Mouse (Mus musculus): Measurements from ENCODE around the gene Ubtd1. TPM values are rescaled to one million over a fixed set of nuclear protein-coding genes. Genes with fewer than 3 reads are reported as not detected.
A peak's percentile ranks its signal among the peaks of the same experiment; 100 is the strongest.

Ubtd1 gene
- polyA plus RNA-seq, 1 experiment from 2014 or later, result 3.3 TPM

GRCm38 (mm10) chr19:42050251-42050650, 68.7 kb downstream of the Ubtd1 start:
- Histone ChIP-seq H3K9me3 (replicated peaks) (no peaks in the 10 kb centered on the region), H3K27ac (no peak overlapping the region), H3K4me2 (no peak overlapping the region), H3K36me3 (no peaks in the 10 kb centered on the region), H3K9ac (no peak overlapping the region), H3K27me3 (no peaks in the 10 kb centered on the region), H3K4me1 (replicated peaks) (peaks cover 14% of the 10 kb centered on the region), H3K4me3 (replicated peaks) (no peak overlapping the region)
- 63% methylated on average over 1 of the region's 1 CpGs for WGBS (ENCODE audit: insufficient replicate concordance)
- ATAC-seq (ENCODE audit: low read depth) (no peak), DNase-seq (no peak)

- Histone ChIP-seq H3K36me3 (no peaks in the 10 kb centered on the region), H3K4me2 (no peak overlapping the region), H3K9me3 (replicated peaks) (no peaks in the 10 kb centered on the region), H3K4me1 (replicated peaks) (peaks cover 7% of the 10 kb centered on the region), H3K4me3 (replicated peaks) (no peak overlapping the region), H3K27me3 (no peaks in the 10 kb centered on the region), H3K9ac (no peak overlapping the region), H3K27ac (no peak overlapping the region)
- 80% methylated on average over 3 of the region's 3 CpGs for WGBS (ENCODE audit: insufficient replicate concordance)
- no peak for ATAC-seq (ENCODE audit: low read depth)
- no peak for DNase-seq
Measured at GRCm38 (mm10) chr19:42051351-42051750, 69.8 kb downstream of the Ubtd1 start.

GRCm38 (mm10) chr19:42051948-42052347, 70.4 kb downstream of the Ubtd1 start, which contains the start of gene 4933411K16Rik:
Gene 4933411K16Rik (plus strand): TSS chr19:42052248.
- Histone ChIP-seq H3K27ac (no peak within 1 kb of the TSS), H3K4me1 (replicated peaks) (peaks cover 7% of the 10 kb centered on the region), H3K27me3 (no peaks in the 10 kb centered on the region), H3K9ac (no peak within 1 kb of the TSS), H3K4me2 (no peak within 1 kb of the TSS), H3K4me3 (replicated peaks) (no peak within 1 kb of the TSS), H3K36me3 (no peaks in the 10 kb centered on the region), H3K9me3 (replicated peaks) (no peaks in the 10 kb centered on the region)
- DNase-seq, result no peak
- ATAC-seq (ENCODE audit: low read depth), result no peak
- WGBS (ENCODE audit: insufficient replicate concordance), result 67% methylated on average over 4 of the region's 4 CpGs

GRCm38 (mm10) chr19:42054255-42054654, 72.7 kb downstream of the Ubtd1 start:
- H3K4me1 ChIP-seq (replicated peaks), result peaks cover 7% of the 10 kb centered on the region
- no peak overlapping the region for H3K27ac ChIP-seq
- no peaks in the 10 kb centered on the region for H3K36me3 ChIP-seq
- no peak overlapping the region for H3K4me2 ChIP-seq
- DNase-seq (no peak), ATAC-seq (ENCODE audit: low read depth) (no peak)
- WGBS (ENCODE audit: insufficient replicate concordance), result 64% methylated on average over 6 of the region's 6 CpGs
- no peaks in the 10 kb centered on the region for H3K9me3 ChIP-seq (replicated peaks)
- H3K27me3 ChIP-seq, result 0 out of 2 replicates have a peak, but pooled peaks cover 3% of the 10 kb centered on the region
- no peak overlapping the region for H3K9ac ChIP-seq
- no peak overlapping the region for H3K4me3 ChIP-seq (replicated peaks)

- Histone ChIP-seq H3K4me2 (no peak overlapping the region), H3K4me3 (replicated peaks) (no peak overlapping the region), H3K36me3 (0 out of 2 replicates have a peak, but pooled peaks cover 4% of the 10 kb centered on the region), H3K4me1 (replicated peaks) (peaks cover 6% of the 10 kb centered on the region), H3K27me3 (0 out of 2 replicates have a peak, but pooled peaks cover 3% of the 10 kb centered on the region), H3K9me3 (replicated peaks) (no peaks in the 10 kb centered on the region), H3K9ac (no peak overlapping the region), H3K27ac (no peak overlapping the region)
- no peak for DNase-seq
- WGBS (ENCODE audit: insufficient replicate concordance), result 74% methylated on average over 2 of the region's 2 CpGs
- no peak for ATAC-seq (ENCODE audit: low read depth)
Measured at GRCm38 (mm10) chr19:42055881-42056280, 74.3 kb downstream of the Ubtd1 start.

- DNase-seq (no peak), ATAC-seq (ENCODE audit: low read depth) (no peak)
- Histone ChIP-seq H3K9me3 (replicated peaks) (no peaks in the 10 kb centered on the region), H3K4me1 (replicated peaks) (peaks cover 11% of the 10 kb centered on the region), H3K27me3 (0 out of 2 replicates have a peak, but pooled peaks cover 3% of the 10 kb centered on the region), H3K36me3 (0 out of 2 replicates have a peak, but pooled peaks cover 4% of the 10 kb centered on the region), H3K9ac (no peak overlapping the region), H3K27ac (no peak overlapping the region), H3K4me2 (no peak overlapping the region), H3K4me3 (replicated peaks) (no peak overlapping the region)
- WGBS (ENCODE audit: insufficient replicate concordance), result 64% methylated on average over 6 of the region's 6 CpGs
Measured at GRCm38 (mm10) chr19:42056719-42057409, 75.3 kb downstream of the Ubtd1 start.

GRCm38 (mm10) chr19:42058426-42058825, 76.9 kb downstream of the Ubtd1 start:
- H3K9ac ChIP-seq, result no peak overlapping the region
- 0 out of 2 replicates have a peak, but pooled peaks cover 4% of the 10 kb centered on the region for H3K36me3 ChIP-seq
- DNase-seq (no peak), ATAC-seq (ENCODE audit: low read depth) (no peak)
- peaks cover 11% of the 10 kb centered on the region for H3K4me1 ChIP-seq (replicated peaks)
- 54% methylated on average over 7 of the region's 7 CpGs for WGBS (ENCODE audit: insufficient replicate concordance)
- H3K4me3 ChIP-seq (replicated peaks), result no peak overlapping the region
- 0 out of 2 replicates have a peak, but pooled peaks cover 3% of the 10 kb centered on the region for H3K27me3 ChIP-seq
- H3K9me3 ChIP-seq (replicated peaks), result no peaks in the 10 kb centered on the region
- no peak overlapping the region for H3K27ac ChIP-seq
- H3K4me2 ChIP-seq, result no peak overlapping the region

GRCm38 (mm10) chr19:42061443-42061842, 79.9 kb downstream of the Ubtd1 start:
- H3K4me1 ChIP-seq (replicated peaks), result peaks cover 7% of the 10 kb centered on the region; the same call in 1 of the 2 replicates
- no peak overlapping the region for H3K9ac ChIP-seq
- 76% methylated on average over 7 of the region's 7 CpGs for WGBS (ENCODE audit: insufficient replicate concordance)
- peak overlapping the region; percentile 47 for H3K27ac ChIP-seq
- H3K9me3 ChIP-seq (replicated peaks), result no peaks in the 10 kb centered on the region
- 0 out of 2 replicates have a peak, but pooled peaks cover 3% of the 10 kb centered on the region for H3K27me3 ChIP-seq
- H3K4me3 ChIP-seq (replicated peaks), result no peak overlapping the region
- DNase-seq (no peak), ATAC-seq (ENCODE audit: low read depth) (peak; percentile 60)
- H3K4me2 ChIP-seq, result no peak overlapping the region
- 0 out of 2 replicates have a peak, but pooled peaks cover 6% of the 10 kb centered on the region for H3K36me3 ChIP-seq

GRCm38 (mm10) chr19:42068441-42069240, 87.1 kb downstream of the Ubtd1 start:
- Histone ChIP-seq H3K9ac (no peak overlapping the region), H3K4me2 (no peak overlapping the region), H3K4me1 (replicated peaks) (peaks cover 14% of the 10 kb centered on the region; the same call in 1 of the 2 replicates), H3K36me3 (peaks cover 9% of the 10 kb centered on the region), H3K9me3 (replicated peaks) (no peaks in the 10 kb centered on the region), H3K27me3 (no peaks in the 10 kb centered on the region), H3K27ac (no peak overlapping the region), H3K4me3 (replicated peaks) (no peak overlapping the region)
- DNase-seq, result no peak
- no peak for ATAC-seq (ENCODE audit: low read depth)
- WGBS (ENCODE audit: insufficient replicate concordance), result 56% methylated on average over 11 of the region's 11 CpGs

- H3K27ac ChIP-seq, result no peak overlapping the region
- H3K9ac ChIP-seq, result no peak overlapping the region
- WGBS (ENCODE audit: insufficient replicate concordance), result 62% methylated on average over 6 of the region's 6 CpGs
- peaks cover 14% of the 10 kb centered on the region; the same call in 1 of the 2 replicates for H3K4me1 ChIP-seq (replicated peaks)
- DNase-seq, result no peak
- no peaks in the 10 kb centered on the region for H3K9me3 ChIP-seq (replicated peaks)
- H3K4me3 ChIP-seq (replicated peaks), result no peak overlapping the region
- no peak overlapping the region for H3K4me2 ChIP-seq
- ATAC-seq (ENCODE audit: low read depth), result no peak
- H3K27me3 ChIP-seq, result no peaks in the 10 kb centered on the region
- H3K36me3 ChIP-seq, result peaks cover 9% of the 10 kb centered on the region
Measured at GRCm38 (mm10) chr19:42069241-42069525, 87.6 kb downstream of the Ubtd1 start.

- Histone ChIP-seq H3K9ac (no peak overlapping the region), H3K36me3 (peaks cover 14% of the 10 kb centered on the region), H3K4me2 (no peak overlapping the region), H3K27ac (peak overlapping the region; percentile 30), H3K27me3 (no peaks in the 10 kb centered on the region), H3K9me3 (replicated peaks) (no peaks in the 10 kb centered on the region), H3K4me1 (replicated peaks) (peaks cover 14% of the 10 kb centered on the region; the same call in 1 of the 2 replicates), H3K4me3 (replicated peaks) (no peak overlapping the region)
- 70% methylated on average over 7 of the region's 7 CpGs for WGBS (ENCODE audit: insufficient replicate concordance)
- no peak for ATAC-seq (ENCODE audit: low read depth)
- no peak for DNase-seq
Measured at GRCm38 (mm10) chr19:42071221-42071620, 89.7 kb downstream of the Ubtd1 start.
